Mouse (Mus musculus): ENCODE measurements at regions not wholly inside any gene's neighbourhood (a gene's known extent, or its start where the extent isn't known, plus 50 kb on each side); places are given as distances from the start of the nearest gene placed in this dataset.

GRCm38 (mm10) chr14:68941759-68942158, 352.3 kb downstream of the Synb start:
- TF ChIP-seq TCF12 (IDR thresholded peaks at IDR 0.05; ENCODE audit: insufficient read depth, poor library complexity, severe bottlenecking) (no peak), MYOG (IDR thresholded peaks at IDR 0.05; ENCODE audit: control insufficient read depth in 1 of 3, insufficient read depth in 1 of 3, insufficient read length in 2 of 3, low read depth in 2 of 3) (no peak), MAX (IDR thresholded peaks at IDR 0.05; ENCODE audit: low read depth) (no peak), POLR2A (IDR thresholded peaks at IDR 0.05; ENCODE audit: insufficient read length, low read depth) (no peak), REST (IDR thresholded peaks at IDR 0.05; ENCODE audit: insufficient read depth, insufficient read length) (no peak), E2F4 (IDR thresholded peaks at IDR 0.05; ENCODE audit: insufficient read depth) (no peak), USF1 (IDR thresholded peaks at IDR 0.05; ENCODE audit: low read depth) (no peak), POLR2AphosphoS2 (IDR thresholded peaks at IDR 0.05; ENCODE audit: insufficient read length, low read depth) (no peak), SRF (IDR thresholded peaks at IDR 0.05; ENCODE audit: control insufficient read depth, insufficient read length, low read depth) (no peak), CEBPB (IDR thresholded peaks at IDR 0.05; ENCODE audit: insufficient read depth, poor library complexity, severe bottlenecking) (no peak)
